Mouse (Mus musculus) heart, adult 2 months (tissue): ENCODE data around the gene Elavl3. TPM values are rescaled to one million over a fixed set of nuclear protein-coding genes. Genes with fewer than 3 reads are reported as not detected.

Source experiments
- DNase-seq, 2 experiments: peaks; one replicate each; pipeline ENCODE4 v3.0.0; 2021
- H3K27ac ChIP-seq: fragments of 200-600 bp; 2 replicates; pipeline ENCODE4 v1.8.1; 2022
- H3K27me3 ChIP-seq: fragments of 200-500 bp; 2 replicates; pipeline ENCODE4 v1.6.1; 2012; ENCODE audit warnings: mild to moderate bottlenecking, low read length, inconsistent platforms, mixed read lengths; ENCODE audit not compliant: control insufficient read depth, insufficient read depth
- H3K36me3 ChIP-seq: fragments of 200-500 bp; 2 replicates; pipeline ENCODE4 v1.6.1; 2012; ENCODE audit warnings: low read length, inconsistent platforms; ENCODE audit not compliant: control insufficient read depth, insufficient read depth
- H3K4me1 ChIP-seq: fragments of 200-500 bp; 2 replicates; pipeline ENCODE4 v1.6.1; 2011; ENCODE audit warnings: low read length; ENCODE audit not compliant: control insufficient read depth, insufficient read depth
- H3K4me3 ChIP-seq: fragments of 200-600 bp; 2 replicates; pipeline ENCODE4 v1.8.1; 2022
- H3K79me2 ChIP-seq: fragments of 200-500 bp; replicated peaks from 2 replicates; pipeline ENCODE4 v1.6.1; 2012; ENCODE audit warnings: mild to moderate bottlenecking, inconsistent platforms, low read length, moderate library complexity, mixed read lengths; ENCODE audit not compliant: control insufficient read depth, insufficient read depth
- H3K9ac ChIP-seq: fragments of 200-500 bp; 2 replicates; pipeline ENCODE4 v1.6.1; 2012; ENCODE audit warnings: low read depth, mild to moderate bottlenecking, control low read depth, inconsistent platforms, low read length, mixed read lengths
- CTCF ChIP-seq: fragments of 200-600 bp; IDR thresholded peaks from 2 replicates; pipeline ENCODE4 v1.8.1; 2022; ENCODE audit warnings: antibody characterized with exemption, mild to moderate bottlenecking, moderate library complexity
- EP300 ChIP-seq: fragments of 200-500 bp; IDR thresholded peaks from 2 replicates; pipeline ENCODE4 v1.6.1; 2011; ENCODE audit warnings: low read depth, low read length, control low read depth; ENCODE audit not compliant: insufficient read depth
- POLR2A ChIP-seq: fragments of 200-500 bp; IDR thresholded peaks from 2 replicates; pipeline ENCODE4 v1.6.1; 2011; ENCODE audit warnings: mild to moderate bottlenecking, low read depth, low read length, control low read depth; ENCODE audit not compliant: insufficient read depth
- WGBS: fragments of 180-500 bp; shearing (Covaris S2); methylation state at CpG from one replicate; pipeline ENCODE4 v1.1.7; 2018; 5-methylcytosine and 5-hydroxymethylcytosine counted together
- intact Hi-C: fragments of 180-260 bp; cut with DNase I; formaldehyde crosslinking; loops from one replicate; pipeline ENCODE4 v1.15.1; 2025
- polyA plus RNA-seq: library from polyadenylated mRNA; depleted of rRNA; stranded (reverse); fragments of >200 nt; gene quantifications from 2 replicates; pipeline ENCODE4 v1.2.3, GENCODE M21; 2012
- total RNA-seq, 2 experiments: library from RNA; stranded (reverse); gene quantifications; 2 replicates each; pipeline ENCODE4 v1.2.3; 2021

Elavl3 gene
- total and polyA plus RNA-seq, 3 experiments = 0.08 to 0.10 (median 0.09) TPM

DNA sequence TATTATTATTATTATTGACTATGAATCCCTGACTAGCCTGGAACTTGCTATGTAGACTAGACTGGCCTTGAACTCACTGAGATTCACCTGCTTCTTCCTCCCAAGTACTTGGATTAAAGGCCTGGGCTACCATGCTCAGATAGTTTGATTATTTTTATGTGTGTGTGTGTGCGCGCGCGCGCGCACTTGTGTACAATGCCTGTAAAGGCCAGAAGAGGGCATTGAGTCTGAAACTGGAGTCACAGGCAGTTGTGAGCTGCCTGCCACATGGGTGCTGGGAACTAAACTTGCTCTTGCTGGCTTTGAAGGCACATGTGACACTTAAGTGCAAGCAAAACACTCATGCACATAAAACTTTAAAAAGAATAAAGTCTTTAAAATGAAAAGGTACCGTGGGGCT is 37.5 kb upstream of the Elavl3 start:
- intact Hi-C loops = no loop called here
- Histone ChIP-seq H3K36me3 (no peaks in the 10 kb centered on the region), H3K4me1 (peaks cover 1% of the 10 kb centered on the region; the same call in 1 of the 2 replicates), H3K9ac (no peak overlapping the region), H3K27ac (no peak overlapping the region), H3K27me3 (no peaks in the 10 kb centered on the region), H3K4me3 (no peak overlapping the region), H3K79me2 (no peaks in the 10 kb centered on the region)
- TF ChIP-seq CTCF (no peak), POLR2A (no peak), EP300 (no peak)
- 98% methylated on average over 7 of the region's 7 CpGs for WGBS
- DNase-seq = no peak

DNA sequence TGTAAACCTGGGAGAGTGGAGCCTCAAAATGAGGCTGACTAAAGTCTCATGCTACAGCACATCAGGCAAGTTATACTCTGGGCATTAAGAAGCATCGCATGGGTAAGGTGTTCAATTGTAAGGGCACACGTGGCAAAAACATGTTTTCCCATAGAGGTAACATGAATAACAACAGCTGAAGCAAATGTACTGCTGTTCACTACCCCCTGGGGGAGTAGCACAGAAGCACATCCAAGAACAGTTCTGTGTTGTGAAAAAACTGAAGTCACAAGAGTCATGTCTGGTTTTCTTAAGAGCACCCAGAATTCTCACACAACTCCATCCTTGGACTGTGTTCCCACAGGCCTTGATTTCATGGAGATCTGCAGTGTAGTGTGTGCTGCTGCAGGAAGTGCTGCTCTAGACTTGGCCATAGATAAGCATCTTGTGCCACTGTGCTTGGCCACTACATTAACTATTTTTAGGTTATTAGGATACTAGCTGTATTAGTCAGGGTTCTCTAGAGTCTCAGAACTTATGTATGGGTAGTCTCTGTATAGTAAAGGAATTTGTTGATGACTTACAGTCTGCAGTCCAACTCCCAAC is 35.3 kb upstream of the Elavl3 start:
- intact Hi-C loops = no loop called here
- Histone ChIP-seq H3K27ac (no peak overlapping the region), H3K36me3 (no peaks in the 10 kb centered on the region), H3K27me3 (no peaks in the 10 kb centered on the region), H3K79me2 (no peaks in the 10 kb centered on the region), H3K9ac (no peak overlapping the region), H3K4me1 (peaks cover 1% of the 10 kb centered on the region; the same call in 1 of the 2 replicates), H3K4me3 (no peak overlapping the region)
- 87% methylated on average over 2 of the region's 2 CpGs for WGBS
- DNase-seq = no peak
- TF ChIP-seq EP300 = no peak
- TF ChIP-seq CTCF = peak; percentile 43

DNA sequence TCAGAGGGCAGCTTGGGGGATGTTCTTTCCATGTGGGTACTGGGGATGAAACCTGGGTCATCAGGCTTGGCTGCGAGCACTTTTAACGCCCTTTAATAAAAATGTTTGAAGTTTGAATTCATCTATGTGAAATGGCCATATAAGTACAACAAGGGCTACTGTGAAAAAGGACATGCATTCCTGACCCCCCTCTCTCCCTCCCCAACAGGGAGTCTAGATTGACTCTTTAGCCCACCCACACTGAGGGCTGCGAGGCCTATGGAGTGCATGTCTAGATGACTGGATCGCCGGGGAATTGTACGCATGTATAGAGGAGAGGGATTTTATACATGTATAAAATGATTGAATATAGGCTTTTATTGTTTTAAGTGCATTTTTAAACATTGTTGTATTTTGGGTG is 34.2 kb upstream of the Elavl3 start:
- H3K9ac ChIP-seq = peak overlapping the region; percentile 78
- H3K36me3 ChIP-seq = no peaks in the 10 kb centered on the region
- no peaks in the 10 kb centered on the region for H3K27me3 ChIP-seq
- peak overlapping the region; percentile 71 for H3K4me3 ChIP-seq
- intact Hi-C loops = no loop called here
- peaks cover 1% of the 10 kb centered on the region; the same call in 1 of the 2 replicates for H3K4me1 ChIP-seq
- H3K27ac ChIP-seq = peak overlapping the region; percentile 92
- TF ChIP-seq EP300 = no peak
- no peak for TF ChIP-seq CTCF
- TF ChIP-seq POLR2A = no peak
- WGBS = 71% methylated on average over 6 of the region's 6 CpGs
- H3K79me2 ChIP-seq = no peaks in the 10 kb centered on the region
- DNase-seq = no peak

DNA sequence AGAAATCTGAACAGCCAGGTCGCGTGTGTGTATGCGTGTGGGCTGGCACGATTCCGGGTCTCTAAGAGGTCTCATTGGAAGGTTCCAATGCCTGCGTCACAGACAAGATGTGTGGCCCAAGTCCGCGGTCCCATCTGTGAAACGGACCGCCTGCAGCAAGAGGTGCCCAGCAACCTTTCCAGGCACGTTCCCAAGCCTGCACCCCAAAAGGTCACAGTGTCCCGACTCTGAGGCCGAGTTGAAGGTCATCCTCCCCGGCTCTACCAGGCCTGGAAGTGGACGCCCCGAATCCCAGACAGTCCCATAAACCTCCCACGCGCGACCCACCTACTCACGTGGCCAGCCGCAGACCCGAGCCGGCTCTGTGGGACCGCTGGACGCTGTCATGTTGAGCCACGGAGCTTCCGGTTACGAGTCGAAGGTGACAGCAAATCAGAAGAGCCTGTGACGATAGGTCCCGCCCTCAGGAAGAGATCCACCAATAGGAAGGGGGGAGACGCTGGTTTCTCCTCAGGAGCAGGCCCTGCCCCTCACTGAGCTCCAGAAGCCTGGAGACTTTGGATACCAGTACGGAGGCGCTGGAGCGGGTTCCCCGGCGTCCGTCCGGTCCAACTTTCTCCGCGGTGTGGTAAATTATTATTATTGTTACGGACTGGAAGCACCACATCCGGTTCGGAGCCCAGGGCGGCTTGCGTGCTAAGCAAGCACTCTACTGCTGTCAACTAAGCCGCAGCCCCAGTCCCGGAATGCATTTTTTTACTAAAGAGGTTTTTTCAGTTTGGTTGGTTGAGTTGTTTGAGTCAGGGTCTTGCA is 33.4 kb upstream of the Elavl3 start, which contains the start of gene Ecsit:
Ecsit (minus strand) TSS at position 417 of the 813 bp plus-strand sequence.
- peak; percentile 91 to 95 for DNase-seq
- intact Hi-C loops = loop anchor here (2.0 kb wide), 1 partner anchor 14 kb away; the partner anchor contains the start of genes Gm49318 and Zfp653
- under 1% methylated on average over 48 of the region's 48 CpGs for WGBS
- H3K9ac ChIP-seq = peak within 1 kb of the TSS; percentile 89
- H3K36me3 ChIP-seq = no peaks in the 10 kb centered on the region
- H3K4me3 ChIP-seq = peak within 1 kb of the TSS; percentile 71
- peak within 1 kb of the TSS; percentile 92 for H3K27ac ChIP-seq
- H3K79me2 ChIP-seq = no peaks in the 10 kb centered on the region
- H3K27me3 ChIP-seq = no peaks in the 10 kb centered on the region
- peaks cover 1% of the 10 kb centered on the region; the same call in 1 of the 2 replicates for H3K4me1 ChIP-seq
- TF ChIP-seq CTCF = no peak
- TF ChIP-seq POLR2A = peak; percentile 96
- peak; percentile 43; the same call in 1 of the 2 replicates for TF ChIP-seq EP300

DNA sequence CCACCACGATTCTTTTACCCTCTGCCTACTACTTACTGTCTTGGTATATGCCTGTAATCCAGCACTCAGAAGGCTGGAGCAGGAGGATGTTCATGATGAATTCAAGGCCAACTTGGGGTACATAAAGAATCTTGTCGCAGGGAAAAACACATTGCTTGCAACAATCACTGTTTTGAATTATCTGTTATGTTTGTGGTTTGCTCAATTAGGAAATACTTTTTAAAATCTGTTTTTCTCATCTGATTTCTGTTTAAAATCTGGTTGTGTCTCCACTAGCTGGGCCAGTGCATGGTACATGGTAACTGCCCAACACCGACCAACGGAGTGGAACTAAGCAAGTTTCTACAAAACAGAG is 32.8 kb upstream of the Elavl3 start:
- Histone ChIP-seq H3K27ac (peak overlapping the region; percentile 92), H3K36me3 (no peaks in the 10 kb centered on the region), H3K79me2 (no peaks in the 10 kb centered on the region), H3K27me3 (no peaks in the 10 kb centered on the region), H3K4me3 (peak overlapping the region; percentile 71), H3K4me1 (peaks cover 1% of the 10 kb centered on the region; the same call in 1 of the 2 replicates), H3K9ac (peak overlapping the region; percentile 89)
- no peak for DNase-seq
- no peak for TF ChIP-seq POLR2A
- TF ChIP-seq CTCF = no peak
- TF ChIP-seq EP300 = no peak
- WGBS = 26% methylated on average over 4 of the region's 4 CpGs
- intact Hi-C loops = loop anchor here (2.0 kb wide), 1 partner anchor 14 kb away; the partner anchor contains the start of genes Gm49318 and Zfp653
